Mouse (Mus musculus) layer of hippocampus, postnatal 25 days (tissue): Measurements from ENCODE around the gene Mark3. TPM values are rescaled to one million over a fixed set of nuclear protein-coding genes. Genes with fewer than 3 reads are reported as not detected.

Source experiments
- DNase-seq, 2 experiments: peaks; one replicate each; pipeline ENCODE4 v3.0.0; 2022; ENCODE audit warnings: mixed read lengths in 2 of 2, low spot score in 1 of 2; ENCODE audit errors: extremely low spot score in 1 of 2
- total RNA-seq, 2 experiments: library from RNA; stranded (reverse); gene quantifications; 2 replicates each; pipeline ENCODE4 v1.2.3; 2021

Gene Mark3
- total RNA-seq, 2 experiments from 2014 or later: 103 to 116 TPM

DNA sequence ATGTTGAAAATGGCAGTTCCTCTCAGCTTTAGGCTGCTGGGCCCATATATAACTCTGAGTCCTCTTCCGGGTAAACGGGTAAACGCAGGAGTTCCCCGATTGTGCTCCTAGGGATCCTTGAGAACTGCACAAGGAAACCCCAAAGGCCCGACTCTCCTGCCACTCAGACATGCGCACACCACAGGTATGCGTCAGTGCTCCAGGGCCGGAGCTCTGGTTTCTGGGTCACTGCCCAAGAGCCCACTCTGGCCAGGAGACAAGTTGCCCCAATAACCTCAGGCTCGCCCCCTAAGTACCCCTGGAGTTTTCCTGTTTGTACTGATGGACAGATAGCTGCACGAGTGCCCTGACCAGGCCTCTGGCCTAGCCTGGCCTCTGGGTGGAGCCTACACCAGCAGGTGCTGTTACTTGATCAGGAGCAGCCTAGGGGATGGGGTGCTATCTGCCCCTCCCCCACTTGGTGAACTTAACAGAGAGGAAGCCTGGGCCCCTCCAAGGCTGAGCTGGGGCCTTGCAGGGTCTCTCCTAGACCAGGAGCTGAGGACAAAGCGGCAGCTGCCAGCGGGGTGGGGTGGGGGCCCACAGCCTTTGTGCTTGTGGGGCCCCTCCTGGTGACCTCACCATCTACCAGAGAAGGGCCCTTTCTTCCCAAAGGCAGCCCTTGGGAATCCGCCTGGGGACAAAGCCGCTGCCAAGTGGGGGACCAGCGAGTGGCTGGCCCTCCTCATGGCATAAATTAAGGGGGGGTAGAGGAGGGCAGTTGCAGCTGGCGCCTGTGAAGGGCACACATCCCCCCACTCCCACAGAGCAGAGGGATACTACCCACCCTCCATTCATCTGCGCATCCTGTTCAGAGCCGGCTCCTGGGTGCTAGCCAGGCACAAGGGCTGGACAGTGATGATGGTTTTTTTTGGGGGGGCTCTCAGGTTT lies 119.3 kb downstream of the Mark3 start:
- DNase-seq: peak in 1 of 2 experiments; percentile 45

DNA sequence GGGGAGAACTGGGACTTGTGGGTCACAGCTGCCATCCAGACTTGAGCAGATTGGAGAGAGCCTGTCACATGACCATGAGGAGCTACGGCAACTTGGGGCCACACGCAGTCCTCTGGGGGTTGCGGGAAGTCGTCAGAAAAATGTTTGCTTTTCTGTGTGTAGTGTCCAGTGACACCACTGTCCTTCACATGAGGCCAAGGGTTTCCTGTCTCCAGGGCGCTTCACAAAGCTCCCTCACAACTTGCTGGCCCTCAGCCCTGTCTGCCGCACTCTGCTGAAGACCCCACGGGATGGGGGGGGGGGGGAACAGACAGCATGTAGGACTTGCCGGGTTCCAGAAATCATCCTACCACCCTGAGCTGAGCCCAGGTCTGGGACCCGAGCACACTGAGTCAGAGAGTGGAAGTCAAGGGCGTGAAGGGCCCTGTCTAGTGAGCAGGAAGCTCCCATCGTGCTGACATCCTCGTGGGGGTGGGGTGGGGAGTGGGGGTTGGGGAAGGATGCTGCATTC lies 120.0 kb downstream of the Mark3 start:
- DNase-seq: no peak

DNA sequence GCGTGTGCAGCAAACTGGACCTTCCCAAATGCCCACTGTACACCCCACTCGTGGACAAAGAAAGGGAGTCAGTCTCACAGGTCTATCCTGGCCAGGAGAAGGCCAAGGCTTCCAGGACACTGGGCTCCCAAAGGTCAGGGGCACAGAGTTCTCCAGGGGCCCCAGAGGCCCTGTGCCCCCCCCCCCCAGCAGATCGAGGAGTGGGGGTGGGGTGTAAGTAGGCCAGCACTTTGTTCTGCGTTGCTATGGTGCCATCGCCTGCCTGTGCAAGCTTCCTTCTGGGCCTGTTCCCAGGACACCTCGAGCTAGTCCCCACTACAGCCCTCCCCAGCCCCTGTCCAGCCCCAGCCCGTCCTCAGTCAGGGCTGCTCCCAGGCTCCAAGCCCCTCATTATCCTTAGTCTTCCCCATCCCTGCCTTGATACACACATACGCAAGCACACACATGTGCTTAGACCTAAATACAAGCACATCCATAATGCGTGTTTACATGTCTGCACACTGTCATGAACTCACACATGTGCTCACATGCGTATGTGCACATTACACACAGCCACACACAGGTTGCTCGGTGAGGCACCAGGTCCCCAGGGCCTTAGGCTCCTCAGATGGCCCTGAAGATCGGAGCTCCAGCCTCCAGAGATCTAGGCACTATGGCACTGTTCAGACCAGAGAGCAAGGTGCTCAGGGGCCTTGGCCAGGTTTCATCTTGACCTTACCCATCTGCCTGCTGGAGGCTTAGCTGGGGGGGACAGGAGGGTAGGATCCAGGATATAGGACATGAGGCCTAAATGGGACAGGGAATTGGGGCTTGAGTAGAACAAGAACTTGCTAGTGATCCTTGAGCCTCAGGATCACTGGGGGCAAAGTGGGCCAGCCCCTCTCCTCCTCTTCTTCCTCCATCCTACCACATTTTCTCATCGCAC lies 120.8 kb downstream of the Mark3 start:
- no peak for DNase-seq

GRCm38 (mm10) chr12:111696239-111696638 lies 121.9 kb downstream of the Mark3 start:
- peak in 1 of 2 experiments; percentile 77 for DNase-seq

DNA sequence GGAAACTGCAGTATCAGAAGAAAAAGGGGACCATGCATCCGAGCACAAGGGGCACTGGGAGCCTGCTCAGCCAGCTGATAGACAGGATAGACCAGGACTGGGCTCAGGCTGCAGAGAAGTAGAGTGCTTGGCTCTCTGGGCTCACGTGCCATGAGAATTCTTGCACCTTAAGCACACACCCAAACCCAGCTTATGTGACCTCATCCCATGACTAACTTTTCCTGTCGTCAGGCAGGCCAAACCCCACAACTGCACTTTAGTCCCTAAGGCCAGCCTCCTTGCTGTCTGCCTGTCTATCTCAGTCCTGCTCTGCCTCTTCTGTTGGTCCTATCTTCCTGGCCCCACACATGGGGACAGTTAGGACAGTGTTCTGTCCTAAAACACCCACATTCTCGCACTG lies 123.4 kb downstream of the Mark3 start:
- DNase-seq: no peak

- no peak for DNase-seq
These were observed 124.1 kb downstream of the Mark3 start for GRCm38 (mm10) chr12:111698346-111698913.

DNA sequence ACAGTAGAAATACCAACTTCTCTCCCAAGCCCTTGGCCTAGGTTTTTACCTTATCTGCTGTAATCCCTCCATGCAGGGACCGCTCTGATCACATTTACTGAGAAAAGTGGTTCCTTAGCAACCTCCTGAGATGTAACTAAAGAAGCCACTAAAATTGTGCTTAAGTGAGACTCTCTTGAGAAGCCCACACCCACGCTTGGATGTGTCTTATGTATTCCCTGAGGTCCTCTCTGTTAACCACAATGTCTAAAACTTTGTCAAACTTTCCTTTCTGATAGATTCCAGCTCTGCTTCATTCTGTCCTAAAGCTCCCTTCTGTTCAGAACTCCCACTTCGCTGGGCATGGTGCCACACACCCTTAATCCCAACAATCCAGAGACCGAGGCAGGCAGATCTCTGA lies 125.2 kb downstream of the Mark3 start:
- DNase-seq: no peak

GRCm38 (mm10) chr12:111700920-111701458 lies 126.7 kb downstream of the Mark3 start:
- no peak for DNase-seq

DNA sequence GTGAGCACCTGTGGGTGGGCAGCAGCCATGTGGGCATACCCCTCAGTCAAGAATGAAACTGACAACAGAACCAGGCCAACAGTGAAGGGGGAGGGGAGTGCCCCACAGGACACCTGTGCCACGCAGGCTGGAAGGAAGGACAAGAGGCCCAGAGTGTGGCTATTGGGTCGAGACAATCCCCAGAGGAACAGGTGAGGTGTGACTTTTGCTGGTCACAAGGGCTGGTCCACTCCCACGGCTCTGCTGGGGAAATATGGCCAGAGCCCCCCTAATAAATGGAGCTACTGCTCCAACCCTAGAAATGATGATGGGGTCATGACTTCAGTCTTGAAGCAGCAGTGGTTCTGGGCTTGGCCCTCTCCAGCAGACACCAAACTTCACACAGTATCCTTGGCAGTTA lies 129.0 kb downstream of the Mark3 start:
- no peak for DNase-seq

DNA sequence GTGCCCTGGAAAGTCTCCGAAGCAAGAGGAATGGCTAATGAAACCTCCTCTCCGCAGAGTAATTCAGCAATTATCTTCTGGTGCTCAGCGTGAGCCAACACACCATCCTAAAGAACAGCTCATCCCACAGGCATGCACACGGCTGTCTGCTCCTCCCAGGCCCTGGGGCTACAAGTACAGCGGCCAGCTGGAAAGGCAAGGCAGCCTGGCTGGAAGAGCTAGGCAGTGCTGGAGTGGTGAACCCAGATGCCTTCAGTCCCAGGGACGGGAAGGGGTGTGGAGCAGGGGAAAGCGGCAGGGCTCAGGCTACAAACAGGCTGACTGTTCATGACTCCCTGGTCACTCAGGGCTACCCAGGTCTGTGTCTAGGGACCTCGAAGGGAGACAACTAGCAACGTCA lies 130.3 kb downstream of the Mark3 start:
- DNase-seq: no peak

DNA sequence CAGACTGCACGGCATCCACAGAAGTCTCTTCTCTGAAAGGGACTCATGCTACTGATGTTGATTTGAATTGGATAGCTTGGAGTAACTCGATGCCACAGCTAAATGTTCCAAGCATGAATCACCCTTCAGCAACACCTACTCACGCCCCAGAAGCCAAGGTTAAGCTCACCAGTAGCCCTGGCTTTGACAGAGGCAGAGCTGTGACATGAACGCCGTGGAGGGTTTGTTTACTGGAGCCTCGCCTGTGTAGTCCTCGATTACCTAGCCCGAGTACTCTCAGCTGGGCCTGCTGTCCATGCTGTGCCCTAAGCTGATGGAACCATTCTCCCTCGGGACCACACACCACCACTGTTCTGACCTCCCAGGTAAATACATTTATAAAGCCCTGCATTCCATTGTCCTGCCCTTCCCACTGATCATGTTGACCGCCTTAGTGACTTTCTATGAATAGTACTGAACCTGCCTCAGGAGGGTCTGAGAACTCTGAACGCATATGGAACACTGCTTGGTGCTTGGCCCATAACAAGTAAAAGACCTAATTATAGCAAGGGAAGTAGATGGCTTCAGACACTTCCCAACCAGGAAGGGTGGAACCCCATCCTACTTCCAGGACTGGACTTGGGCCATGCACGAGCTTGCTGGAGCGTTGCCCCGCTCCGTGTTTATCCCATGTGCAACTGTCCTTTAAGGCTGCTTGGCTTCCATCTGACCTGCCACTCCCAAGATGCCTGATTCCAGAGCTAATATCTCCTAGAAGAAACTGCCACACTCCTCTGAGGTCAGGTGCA lies 131.1 kb downstream of the Mark3 start:
- DNase-seq: no peak

Other genes starting within 250 kb of the Mark3 start
- gene Cdc42bpb, start 196.8 kb upstream of the Mark3 start, total RNA-seq: 100 to 1,000 TPM; 107 to 117 TPM
- under 1 TPM in 1 of 2 experiments, not detected in 1; 0.86 TPM for gene Lbhd2, start 167.7 kb upstream of the Mark3 start, total RNA-seq
- 1 to 10 TPM; 2.6 to 3.4 TPM for gene Exoc3l4, start 157.5 kb upstream of the Mark3 start, total RNA-seq
- gene Tnfaip2, start 132.1 kb upstream of the Mark3 start, total RNA-seq: under 1 TPM; 0.63 to 0.81 TPM
- gene Gm266, start 88.7 kb upstream of the Mark3 start, total RNA-seq: 1 to 10 TPM; 5.6 to 7.8 TPM
- 100 to 1,000 TPM; 243 to 246 TPM for gene Eif5, start 36.5 kb upstream of the Mark3 start, total RNA-seq
- gene Ckb, start 97.8 kb downstream of the Mark3 start, total RNA-seq: 1,000 to 10,000 TPM; 1,260 to 1,351 TPM
- gene Trmt61a, start 103.6 kb downstream of the Mark3 start, total RNA-seq: 10 to 100 TPM; 17.1 to 19.7 TPM
- gene Bag5, start 138.7 kb downstream of the Mark3 start, total RNA-seq: 10 to 100 TPM; 46.7 to 54.1 TPM
- gene Apopt1, start 138.7 kb downstream of the Mark3 start, total RNA-seq: 10 to 100 TPM; 36.2 to 38.9 TPM
- 100 to 1,000 TPM; 701 to 727 TPM for gene Klc1, start 184.3 kb downstream of the Mark3 start, total RNA-seq
- gene Xrcc3, start 239.3 kb downstream of the Mark3 start, total RNA-seq: 1 to 10 TPM; 4.2 to 4.6 TPM
- gene Zfyve21, start 239.6 kb downstream of the Mark3 start, total RNA-seq: 10 to 100 TPM; 21.6 to 21.7 TPM